Mouse (Mus musculus) embryo, embryonic 11.5 days (tissue): Measurements from ENCODE around the gene Mybpc3.

Experiments
- DNase-seq: peaks from one replicate; pipeline ENCODE4 v3.0.0-alpha.2; 2012; ENCODE audit warnings: low read depth, low spot score

The Mybpc3 gene

DNA sequence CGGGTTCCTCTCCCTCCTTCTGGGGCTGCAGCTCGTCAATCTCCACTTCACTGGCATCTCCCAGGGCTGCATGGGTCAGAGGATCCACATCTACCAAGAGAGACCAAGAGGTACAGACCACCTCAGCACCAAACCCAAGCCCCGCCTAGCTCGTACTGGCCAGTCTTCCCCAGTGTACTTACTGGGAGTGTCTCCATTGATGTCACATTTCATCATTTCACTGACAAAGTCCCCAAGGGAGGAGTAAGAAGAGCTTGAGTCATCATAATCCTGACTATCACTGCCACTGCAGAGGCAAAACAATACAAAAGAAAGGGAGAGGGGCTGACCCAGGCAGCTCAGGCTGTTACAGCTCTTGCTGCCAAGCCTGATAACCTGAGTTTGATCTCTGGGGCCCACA lies 49.7 kb downstream of the Mybpc3 start:
- DNase-seq: no peak

DNA sequence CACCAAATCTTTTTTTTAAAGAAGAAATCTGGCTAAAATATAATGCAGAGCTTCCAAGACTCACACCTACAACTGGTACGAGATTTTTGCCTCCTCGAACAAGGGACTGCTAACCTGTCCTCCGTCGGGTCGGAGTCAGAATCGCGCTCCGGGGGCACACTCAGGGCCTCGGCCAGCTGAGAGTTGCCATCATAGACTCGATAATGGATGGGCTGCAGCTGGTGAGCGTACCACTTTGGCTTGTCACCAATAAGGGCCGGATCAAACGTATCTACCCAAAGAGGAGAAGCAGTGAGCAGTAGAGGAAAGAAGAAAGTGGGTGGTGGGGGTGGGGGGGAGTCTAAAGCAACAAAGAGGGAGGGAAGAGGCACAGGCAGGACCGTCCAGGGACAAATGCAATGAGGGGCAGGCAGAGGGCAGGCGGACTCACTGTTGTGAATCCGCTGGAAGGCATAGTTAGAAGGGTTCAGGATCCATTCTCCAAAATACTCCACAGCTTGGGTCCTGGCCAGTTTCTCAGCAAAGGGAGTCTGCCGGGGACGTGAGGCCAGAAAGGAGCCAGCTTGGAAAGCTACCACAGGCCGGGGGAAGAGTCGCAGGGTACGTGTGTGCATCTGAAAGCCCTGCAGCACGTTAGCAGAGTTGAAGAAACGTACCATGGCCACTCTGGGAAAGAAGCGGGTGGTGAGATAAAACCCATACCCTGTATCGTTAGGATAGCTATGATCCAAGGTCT lies 51.8 kb downstream of the Mybpc3 start:
- DNase-seq: no peak

DNA sequence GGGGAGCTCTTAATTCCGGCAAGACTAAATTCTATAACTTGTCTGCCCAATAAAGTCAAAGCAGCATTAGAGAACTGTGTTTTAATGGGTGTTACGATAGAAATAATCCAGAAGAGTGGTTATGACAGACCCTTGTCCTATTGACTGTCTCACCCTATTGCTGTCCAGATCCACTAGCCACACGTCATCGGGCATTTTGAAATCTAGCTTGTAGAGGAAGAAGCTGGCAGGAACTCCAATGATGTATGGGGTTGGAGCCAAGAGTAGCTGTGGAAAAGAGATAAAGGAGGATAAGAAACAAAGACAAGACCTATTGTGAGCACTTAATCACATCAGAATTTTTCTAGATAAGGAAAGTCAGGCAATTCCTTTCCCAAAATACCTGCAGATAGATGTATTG lies 57.5 kb downstream of the Mybpc3 start:
- no peak for DNase-seq

DNA sequence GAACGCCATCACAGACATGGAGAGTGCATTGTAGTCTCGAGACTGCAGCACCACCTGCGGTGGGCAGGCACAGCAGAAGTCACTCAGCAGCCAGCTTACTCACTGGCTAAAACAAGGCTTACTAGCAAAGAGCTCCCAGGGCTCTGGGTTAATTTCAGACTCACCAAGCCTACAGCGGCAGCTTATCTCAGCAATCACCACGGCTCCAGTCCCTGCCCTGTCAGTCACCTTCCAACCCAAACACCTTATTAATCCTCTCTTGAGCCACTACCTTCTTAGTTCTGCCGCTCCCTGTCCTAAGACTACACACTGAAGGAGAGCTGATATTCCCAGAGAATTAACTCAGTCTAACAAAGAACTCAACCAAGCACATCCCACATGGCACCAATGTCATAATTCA lies 58.3 kb downstream of the Mybpc3 start:
- no peak for DNase-seq

DNA sequence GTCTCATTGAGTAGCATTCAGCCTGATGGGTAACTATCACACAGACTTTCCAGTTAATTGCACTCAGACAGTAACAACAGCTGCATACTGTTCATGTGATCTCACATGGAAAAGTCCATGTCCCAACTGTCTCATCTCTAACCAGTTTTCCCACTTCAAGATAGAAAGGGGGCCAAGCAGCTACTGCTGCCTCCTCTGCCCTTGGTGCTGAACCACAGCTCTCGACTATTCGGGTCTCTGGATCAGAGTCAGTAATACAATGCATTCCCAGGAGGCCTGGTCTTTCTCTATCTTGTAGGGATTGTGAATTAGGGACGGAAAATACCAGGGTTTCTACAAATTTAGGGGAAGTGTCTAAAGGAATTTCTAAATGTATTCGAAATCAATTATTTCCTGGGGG lies 61.9 kb downstream of the Mybpc3 start:
- no peak for DNase-seq

DNA sequence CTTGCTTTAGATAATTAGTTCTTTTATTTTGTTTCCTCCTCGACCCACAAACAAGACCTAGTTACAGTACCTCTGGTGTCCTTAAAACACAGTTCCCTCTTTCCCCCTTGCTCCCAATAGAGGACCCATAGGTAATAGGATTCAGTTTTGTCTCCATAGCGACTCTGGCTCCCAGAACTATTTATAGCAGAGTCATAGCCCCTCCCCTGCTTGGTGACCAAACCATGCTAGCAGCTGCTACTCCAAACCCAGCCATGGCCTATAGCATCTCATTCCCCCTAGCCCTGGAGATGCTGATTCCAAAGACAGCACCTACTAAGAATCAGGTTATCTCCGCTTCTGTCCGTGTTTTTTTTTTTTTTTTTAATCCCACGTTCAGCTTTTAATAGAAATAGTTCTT lies 62.8 kb downstream of the Mybpc3 start:
- no peak for DNase-seq

DNA sequence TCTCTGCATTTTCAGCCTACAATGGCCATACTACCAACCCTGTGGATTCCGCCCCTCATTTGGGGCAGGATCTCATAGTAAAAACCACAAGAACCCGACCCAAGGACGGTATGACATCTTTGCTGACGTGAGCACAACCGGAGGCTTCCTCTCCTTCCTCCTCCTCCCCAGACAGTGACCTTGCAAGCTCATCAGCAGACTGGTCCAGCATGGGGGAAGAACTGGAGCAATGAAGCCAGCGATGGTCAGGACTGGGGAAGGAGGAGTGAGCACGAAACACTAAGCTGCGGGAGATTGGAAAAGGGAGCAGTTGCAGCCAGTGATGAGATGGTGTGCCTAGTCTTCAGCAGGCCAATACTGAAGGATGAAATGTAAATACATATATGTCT lies 64.1 kb downstream of the Mybpc3 start:
- DNase-seq: no peak

DNA sequence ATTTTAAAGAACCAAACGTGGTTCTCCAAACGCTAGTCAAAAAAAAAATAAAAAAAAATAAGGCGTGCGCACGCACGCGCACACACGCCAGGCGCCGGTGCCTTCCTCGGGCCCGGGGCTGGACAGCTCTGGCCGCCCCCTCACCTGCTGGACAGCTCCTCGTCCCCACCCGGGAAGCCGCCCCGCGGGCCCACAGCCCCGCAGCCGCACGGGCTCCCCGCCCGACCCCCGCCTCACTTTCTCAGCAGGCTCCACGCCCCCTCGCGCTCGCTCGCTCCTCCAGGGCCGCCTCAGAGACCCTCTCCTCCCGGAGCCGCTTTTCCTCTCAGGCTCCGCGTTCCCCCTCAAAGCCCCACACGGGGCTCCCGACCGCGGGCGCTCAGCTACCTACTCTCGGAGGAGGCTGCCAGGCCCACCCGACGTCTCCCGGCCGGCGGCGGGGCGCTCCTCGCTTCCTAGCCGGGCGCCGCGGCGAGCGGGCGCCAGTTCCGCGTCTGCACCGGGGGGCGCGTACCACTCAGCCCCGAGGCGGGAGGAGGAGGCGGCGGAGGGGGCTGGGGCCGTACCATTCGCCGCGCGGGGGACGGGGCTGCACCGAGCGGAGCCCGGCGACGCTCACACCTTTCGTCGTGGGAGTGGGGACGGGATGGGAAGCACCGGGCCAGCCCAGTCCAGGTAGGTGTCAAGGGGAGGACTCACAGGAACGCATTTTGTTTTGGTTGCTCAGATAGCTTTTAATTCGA lies 64.6 kb downstream of the Mybpc3 start:
- peak; percentile 72 for DNase-seq

DNA sequence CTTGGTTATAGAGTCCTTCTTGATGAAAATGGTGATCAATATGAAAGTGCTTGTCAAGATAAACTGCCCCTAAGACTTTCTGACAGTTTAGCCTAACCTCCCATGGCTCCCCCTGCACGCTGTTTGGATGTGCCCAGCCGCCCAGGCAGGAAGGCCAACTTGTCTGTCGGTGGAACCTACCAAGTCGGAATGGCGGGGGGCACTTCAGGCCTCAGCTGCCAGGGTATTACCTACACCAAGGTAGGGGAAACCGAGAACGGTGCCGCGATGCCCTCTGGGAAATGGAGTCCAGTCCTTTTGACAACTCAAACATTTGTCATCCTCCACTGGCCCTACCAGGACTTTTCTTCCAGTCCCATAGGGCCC lies 65.2 kb downstream of the Mybpc3 start:
- peak; percentile 91 for DNase-seq

DNA sequence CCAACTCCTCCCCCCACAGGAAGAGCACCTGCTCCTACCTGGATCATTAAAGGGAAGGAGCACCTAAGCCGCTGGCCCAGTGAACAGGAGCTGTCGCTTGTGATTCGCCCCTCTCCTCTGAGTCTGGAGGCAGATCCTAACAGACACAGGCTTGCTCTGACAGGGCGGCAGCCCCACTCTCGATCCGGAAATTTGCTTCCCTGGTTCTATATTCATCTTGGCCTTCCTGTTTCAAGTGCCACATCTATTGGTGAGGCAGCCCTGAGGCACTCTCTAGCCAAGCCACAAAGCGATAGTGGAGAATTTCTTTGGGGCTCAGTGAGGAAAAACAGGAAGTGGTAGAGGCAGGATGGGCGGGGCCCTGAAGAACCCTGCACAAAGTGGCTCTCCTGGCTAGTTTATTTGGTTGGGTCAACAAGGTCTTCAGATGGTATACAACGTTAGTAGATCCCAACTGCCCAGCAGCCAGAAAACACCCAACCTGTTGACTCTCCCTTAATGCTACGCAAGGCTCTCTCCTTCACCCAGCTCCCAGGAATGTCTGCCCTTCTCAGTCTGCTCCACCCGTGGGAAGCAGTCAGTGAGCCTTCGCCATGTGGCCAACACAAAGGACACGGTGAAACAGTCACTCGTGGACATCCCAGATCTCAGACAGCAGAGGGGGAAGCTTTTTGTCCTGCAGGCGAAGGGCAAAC lies 65.9 kb downstream of the Mybpc3 start, which contains the start of gene Madd:
Gene Madd, minus strand, starts transcription at position 127 of the 695 bp plus-strand sequence.
- DNase-seq: no peak
